Mouse (Mus musculus): Measurements from ENCODE around the gene Vmn1r220. TPM values are rescaled to one million over a fixed set of nuclear protein-coding genes. Genes with fewer than 3 reads are reported as not detected.
"Not testable (repeated sequence)": the region's sequence is repeated elsewhere in the genome, so short reads cannot be mapped to it uniquely, and the experiment has no call there.

Gene Vmn1r220
- not detected in 2 replicates for polyA plus RNA-seq (2015; fragmentation: Nextera tagmentation; extraction: Ambion mirVana)

DNA sequence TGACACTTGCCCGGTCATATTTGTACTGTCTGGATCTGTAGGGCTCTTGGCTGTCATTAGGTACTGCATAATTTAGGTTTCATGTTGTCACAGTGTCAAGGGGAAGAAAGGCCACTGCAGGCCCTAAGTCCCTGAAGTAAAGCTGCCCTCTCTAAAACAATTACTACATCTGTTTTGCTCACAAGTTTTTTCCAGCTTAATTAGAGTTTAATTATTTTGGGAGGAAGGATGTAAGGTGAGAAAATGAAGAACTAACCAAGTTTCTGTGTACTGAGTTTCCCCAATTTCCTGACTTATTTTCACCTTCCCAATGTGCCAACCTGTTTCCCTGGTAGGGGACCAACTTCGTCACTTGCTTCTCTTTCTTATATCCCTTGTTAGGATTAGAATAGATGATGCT lies at the start of gene Vmn1r220:
Vmn1r220 (minus strand) TSS at position 101 of the 400 bp plus-strand sequence.
- Histone ChIP-seq H3K4me1 (ENCODE audit: control insufficient read depth, insufficient read depth, low read length) (no peaks in the 10 kb centered on the region), H3K9me3 (replicated peaks; ENCODE audit: control insufficient read depth, low read length) (no peaks in the 10 kb centered on the region), H3K36me3 (ENCODE audit: control insufficient read depth, insufficient read depth, low read length) (no peaks in the 10 kb centered on the region), H3K4me2 (ENCODE audit: low read depth, low read length) (no peak within 1 kb of the TSS), H3K27me3 (ENCODE audit: control insufficient read depth, insufficient read depth, low read length) (no peaks in the 10 kb centered on the region), H3K9ac (ENCODE audit: low read length) (no peak within 1 kb of the TSS), H3K27ac (ENCODE audit: low read length) (no peak within 1 kb of the TSS), H3K4me3 (replicated peaks; ENCODE audit: low read length) (no peak within 1 kb of the TSS)
- no peak for ATAC-seq (ENCODE audit: insufficient read depth, low FRiP score)
- 82% methylated on average over 2 of the region's 2 CpGs for WGBS

DNA sequence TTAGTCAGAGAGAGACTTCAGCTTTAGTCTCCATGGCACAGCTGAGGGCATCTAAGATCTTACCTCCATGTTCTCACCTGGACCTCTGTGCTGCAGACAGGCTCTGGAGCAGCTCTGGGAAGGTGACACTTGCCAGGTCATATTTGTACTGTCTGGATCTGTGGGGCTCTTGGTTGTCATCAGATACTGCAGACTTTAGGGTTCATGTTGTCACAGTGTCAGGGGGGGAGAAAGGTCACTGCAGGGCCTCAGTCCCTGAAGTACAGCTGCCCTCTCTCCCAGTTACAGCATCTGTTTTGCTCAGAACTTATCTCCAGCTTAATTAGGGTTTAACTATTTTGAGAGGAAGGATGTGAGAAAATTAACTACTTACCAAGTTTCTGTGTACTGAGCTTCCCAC lies 48.1 kb upstream of the Vmn1r220 start, which contains the start of gene Vmn1r222:
Vmn1r222 (minus strand) TSS at position 101 of the 400 bp plus-strand sequence.
- H3K4me3 ChIP-seq (replicated peaks; ENCODE audit: low read length); ATAC-seq (ENCODE audit: insufficient read depth, low FRiP score): not testable (repeated sequence)

DNA sequence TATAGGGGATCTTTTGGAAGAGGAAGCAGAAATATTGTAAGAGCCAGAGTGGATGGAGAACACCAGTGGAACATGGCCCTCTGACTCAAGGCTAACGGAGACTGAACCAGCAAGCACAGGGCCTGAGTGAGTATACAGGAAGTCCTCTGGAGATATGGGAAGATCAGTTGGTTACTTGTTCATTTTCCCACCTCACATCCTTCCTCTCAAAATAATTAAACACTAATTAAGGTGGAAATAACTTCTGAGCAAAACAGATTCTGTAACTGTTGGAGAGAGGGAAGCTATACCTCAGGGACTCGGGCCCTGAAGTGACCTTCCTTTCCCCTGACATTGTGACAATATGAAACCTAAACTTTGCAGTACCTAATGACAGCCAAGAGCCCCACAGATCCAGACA lies 26.1 kb upstream of the Vmn1r220 start, which contains the start of gene Vmn1r221:
Vmn1r221 (plus strand) TSS at position 301 of the 400 bp plus-strand sequence.
- not testable (repeated sequence) for H3K4me1 ChIP-seq (ENCODE audit: control insufficient read depth, insufficient read depth, low read length); H3K36me3 ChIP-seq (ENCODE audit: control insufficient read depth, insufficient read depth, low read length); H3K27me3 ChIP-seq (ENCODE audit: control insufficient read depth, insufficient read depth, low read length); ATAC-seq (ENCODE audit: insufficient read depth, low FRiP score); H3K4me2 ChIP-seq (ENCODE audit: low read depth, low read length); H3K9me3 ChIP-seq (replicated peaks; ENCODE audit: control insufficient read depth, low read length); H3K27ac ChIP-seq (ENCODE audit: low read length); H3K9ac ChIP-seq (ENCODE audit: low read length); H3K4me3 ChIP-seq (replicated peaks; ENCODE audit: low read length)
- 80% methylated on average over 2 of the region's 2 CpGs for WGBS

More for the DNA sequence above, 48.1 kb upstream of the Vmn1r220 start, which contains the start of gene Vmn1r222:
- H3K27ac ChIP-seq (ENCODE audit: low read length); H3K9me3 ChIP-seq (replicated peaks; ENCODE audit: control insufficient read depth, low read length); H3K4me1 ChIP-seq (ENCODE audit: control insufficient read depth, insufficient read depth, low read length); H3K9ac ChIP-seq (ENCODE audit: low read length); H3K36me3 ChIP-seq (ENCODE audit: control insufficient read depth, insufficient read depth, low read length); H3K27me3 ChIP-seq (ENCODE audit: control insufficient read depth, insufficient read depth, low read length); H3K4me2 ChIP-seq (ENCODE audit: low read depth, low read length): not testable (repeated sequence)

DNA sequence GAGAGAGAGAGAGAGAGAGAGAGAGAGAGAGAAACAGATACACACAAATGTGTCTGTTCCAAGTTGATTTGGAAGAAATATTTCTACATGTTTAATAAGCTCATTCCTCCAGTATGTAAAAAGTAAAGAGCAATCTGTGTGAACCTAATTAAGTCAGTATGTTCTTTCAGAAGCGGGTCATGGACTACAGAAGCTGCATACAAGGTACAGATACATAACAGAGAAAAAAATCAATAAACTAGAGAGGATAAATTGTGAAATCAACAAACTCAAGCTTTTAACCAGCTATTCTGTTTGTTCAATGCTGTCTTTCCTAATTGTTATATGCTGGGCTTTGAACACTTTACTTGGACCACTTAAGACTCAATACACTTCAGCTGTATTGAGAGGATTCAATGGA lies 16.1 kb upstream of the Vmn1r220 start:
- H3K36me3 ChIP-seq (ENCODE audit: control insufficient read depth, insufficient read depth, low read length); H3K27ac ChIP-seq (ENCODE audit: low read length); H3K9me3 ChIP-seq (replicated peaks; ENCODE audit: control insufficient read depth, low read length); H3K27me3 ChIP-seq (ENCODE audit: control insufficient read depth, insufficient read depth, low read length); H3K4me1 ChIP-seq (ENCODE audit: control insufficient read depth, insufficient read depth, low read length); ATAC-seq (ENCODE audit: insufficient read depth, low FRiP score); H3K4me2 ChIP-seq (ENCODE audit: low read depth, low read length); H3K9ac ChIP-seq (ENCODE audit: low read length); H3K4me3 ChIP-seq (replicated peaks; ENCODE audit: low read length): not testable (repeated sequence)
- WGBS, result 61% methylated on average over 1 of the region's 1 CpGs

DNA sequence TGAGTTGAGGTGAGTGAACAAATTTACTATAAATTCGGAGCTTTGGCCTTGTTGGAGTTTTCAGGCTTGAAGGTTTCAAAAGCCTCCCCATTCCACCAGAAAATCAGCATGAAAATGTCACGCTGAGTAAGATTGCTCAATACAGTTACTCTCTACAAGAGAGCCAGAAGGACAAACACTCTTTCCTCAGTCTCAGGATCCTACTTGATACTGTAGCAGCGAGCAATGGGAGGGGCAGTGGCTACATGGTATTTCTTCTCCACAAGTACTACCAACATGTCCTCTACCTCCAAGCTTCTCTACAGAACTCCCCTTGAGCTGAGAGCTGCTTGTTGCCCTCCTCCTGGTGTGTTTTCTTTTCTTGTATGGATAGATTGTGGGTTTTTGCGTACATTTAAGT lies 21.3 kb downstream of the Vmn1r220 start:
- not testable (repeated sequence) for H3K27me3 ChIP-seq (ENCODE audit: control insufficient read depth, insufficient read depth, low read length); H3K9ac ChIP-seq (ENCODE audit: low read length); H3K4me3 ChIP-seq (replicated peaks; ENCODE audit: low read length); H3K4me1 ChIP-seq (ENCODE audit: control insufficient read depth, insufficient read depth, low read length); H3K4me2 ChIP-seq (ENCODE audit: low read depth, low read length); H3K9me3 ChIP-seq (replicated peaks; ENCODE audit: control insufficient read depth, low read length); ATAC-seq (ENCODE audit: insufficient read depth, low FRiP score); H3K27ac ChIP-seq (ENCODE audit: low read length); H3K36me3 ChIP-seq (ENCODE audit: control insufficient read depth, insufficient read depth, low read length)
- WGBS, result 83% methylated on average over 4 of the region's 4 CpGs

DNA sequence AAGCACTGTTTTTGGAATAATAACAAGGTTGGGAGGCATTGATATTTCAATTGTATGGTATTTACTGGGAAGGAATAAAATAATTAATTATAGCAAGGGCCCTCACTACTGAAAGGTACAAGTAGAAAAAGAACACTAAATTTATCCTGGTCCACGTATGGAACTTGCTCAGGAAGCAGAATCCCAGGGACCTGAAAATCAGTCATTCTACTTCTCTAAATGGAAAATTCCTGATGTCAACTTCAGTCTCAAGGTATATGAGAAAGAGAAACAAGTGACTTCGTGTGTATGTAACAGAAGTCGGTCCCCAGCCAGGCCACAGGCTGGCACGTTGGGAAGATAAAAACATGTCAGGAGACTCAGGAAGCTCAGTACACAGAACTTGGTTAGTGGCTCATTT lies 28.8 kb downstream of the Vmn1r220 start, which contains the start of gene Vmn1r219:
Vmn1r219 (plus strand) TSS at position 301 of the 400 bp plus-strand sequence.
- Histone ChIP-seq H3K27ac (ENCODE audit: low read length) (no peak within 1 kb of the TSS), H3K4me2 (ENCODE audit: low read depth, low read length) (no peak within 1 kb of the TSS), H3K27me3 (ENCODE audit: control insufficient read depth, insufficient read depth, low read length) (no peaks in the 10 kb centered on the region), H3K9ac (ENCODE audit: low read length) (no peak within 1 kb of the TSS), H3K4me1 (ENCODE audit: control insufficient read depth, insufficient read depth, low read length) (no peaks in the 10 kb centered on the region), H3K9me3 (replicated peaks; ENCODE audit: control insufficient read depth, low read length) (no peaks in the 10 kb centered on the region), H3K4me3 (replicated peaks; ENCODE audit: low read length) (no peak within 1 kb of the TSS), H3K36me3 (ENCODE audit: control insufficient read depth, insufficient read depth, low read length) (no peaks in the 10 kb centered on the region)
- WGBS, result 62% methylated on average over 4 of the region's 4 CpGs
- ATAC-seq (ENCODE audit: insufficient read depth, low FRiP score), result no peak

DNA sequence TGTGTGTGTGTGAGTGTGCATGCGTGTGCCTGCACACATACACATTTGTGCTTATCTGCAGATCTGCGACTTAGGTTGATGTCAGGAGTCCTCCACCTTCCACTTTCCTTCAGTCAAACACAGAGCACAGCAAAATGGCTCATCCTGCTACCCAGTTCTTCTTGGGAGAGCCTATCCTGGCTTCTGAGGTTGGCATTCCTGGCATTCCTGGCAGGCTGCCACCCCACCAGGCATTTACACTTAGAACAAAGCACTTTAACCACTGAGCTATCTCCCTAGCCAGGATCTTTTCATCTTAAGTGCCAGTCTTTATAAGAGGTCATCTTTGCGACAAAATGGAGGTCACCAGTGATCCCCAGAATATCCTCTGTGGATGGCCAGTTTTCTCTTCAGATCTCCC lies 29.9 kb downstream of the Vmn1r220 start:
- no peak overlapping the region for H3K4me3 ChIP-seq (replicated peaks; ENCODE audit: low read length)
- H3K9me3 ChIP-seq (replicated peaks; ENCODE audit: control insufficient read depth, low read length), result no peaks in the 10 kb centered on the region

DNA sequence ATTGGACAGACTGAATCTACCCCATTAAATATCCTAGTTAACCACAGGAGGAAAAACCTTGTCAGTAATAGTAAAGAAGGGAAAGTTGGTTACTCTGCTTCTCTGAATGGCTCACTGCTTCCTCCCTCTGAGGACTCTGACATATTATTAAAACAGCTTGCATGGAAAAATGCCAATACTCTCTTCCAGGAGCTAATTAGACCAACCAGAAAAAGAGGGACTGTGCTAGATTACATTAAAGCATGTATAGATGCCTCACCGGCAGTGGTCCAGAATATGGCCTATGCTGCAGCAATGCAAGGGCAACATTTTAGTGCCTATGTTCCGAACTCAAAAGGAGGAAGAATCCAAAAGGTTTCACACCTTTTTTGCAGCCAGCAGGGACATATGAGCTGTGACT lies 48.9 kb downstream of the Vmn1r220 start:
- H3K4me3 ChIP-seq (replicated peaks; ENCODE audit: low read length), result no peak overlapping the region
- H3K9me3 ChIP-seq (replicated peaks; ENCODE audit: control insufficient read depth, low read length), result no peaks in the 10 kb centered on the region
- H3K4me2 ChIP-seq (ENCODE audit: low read depth, low read length), result no peak overlapping the region
- no peaks in the 10 kb centered on the region for H3K4me1 ChIP-seq (ENCODE audit: control insufficient read depth, insufficient read depth, low read length)
- H3K9ac ChIP-seq (ENCODE audit: low read length), result no peak overlapping the region
- no peak overlapping the region for H3K27ac ChIP-seq (ENCODE audit: low read length)
- no peaks in the 10 kb centered on the region for H3K36me3 ChIP-seq (ENCODE audit: control insufficient read depth, insufficient read depth, low read length)
- WGBS, result 80% methylated on average over 2 of the region's 2 CpGs
- ATAC-seq (ENCODE audit: insufficient read depth, low FRiP score), result no peak
- H3K27me3 ChIP-seq (ENCODE audit: control insufficient read depth, insufficient read depth, low read length), result no peaks in the 10 kb centered on the region

More for the DNA sequence above, 29.9 kb downstream of the Vmn1r220 start:
- WGBS, result 74% methylated on average over 3 of the region's 3 CpGs
- Histone ChIP-seq H3K36me3 (ENCODE audit: control insufficient read depth, insufficient read depth, low read length) (no peaks in the 10 kb centered on the region), H3K9ac (ENCODE audit: low read length) (no peak overlapping the region), H3K4me2 (ENCODE audit: low read depth, low read length) (no peak overlapping the region), H3K4me1 (ENCODE audit: control insufficient read depth, insufficient read depth, low read length) (no peaks in the 10 kb centered on the region), H3K27me3 (ENCODE audit: control insufficient read depth, insufficient read depth, low read length) (no peaks in the 10 kb centered on the region), H3K27ac (ENCODE audit: low read length) (no peak overlapping the region)
- no peak for ATAC-seq (ENCODE audit: insufficient read depth, low FRiP score)

DNA sequence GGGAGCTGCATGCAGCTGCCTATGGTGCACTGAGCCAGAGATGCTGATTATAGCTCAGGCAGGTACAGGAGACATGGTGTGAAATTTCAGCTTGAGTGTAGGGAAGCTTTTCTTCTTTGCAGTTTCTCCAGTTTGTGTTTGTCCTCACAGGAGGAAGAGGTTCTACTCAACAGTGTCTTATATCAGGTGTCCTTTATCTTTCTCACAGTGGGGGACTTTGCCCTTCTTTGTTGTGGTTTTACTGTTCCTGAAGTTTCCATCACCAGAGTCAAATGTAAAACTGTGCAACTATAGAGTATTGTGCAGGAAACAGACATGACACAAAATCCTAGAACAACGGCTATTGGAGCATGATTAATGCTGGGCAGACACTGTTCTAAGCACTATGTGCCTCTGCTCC lies 54.3 kb downstream of the Vmn1r220 start:
- Histone ChIP-seq H3K27ac (ENCODE audit: low read length) (no peak overlapping the region), H3K4me3 (replicated peaks; ENCODE audit: low read length) (no peak overlapping the region), H3K9me3 (replicated peaks; ENCODE audit: control insufficient read depth, low read length) (no peaks in the 10 kb centered on the region), H3K4me2 (ENCODE audit: low read depth, low read length) (no peak overlapping the region), H3K27me3 (ENCODE audit: control insufficient read depth, insufficient read depth, low read length) (no peaks in the 10 kb centered on the region), H3K4me1 (ENCODE audit: control insufficient read depth, insufficient read depth, low read length) (no peaks in the 10 kb centered on the region), H3K9ac (ENCODE audit: low read length) (no peak overlapping the region), H3K36me3 (ENCODE audit: control insufficient read depth, insufficient read depth, low read length) (no peaks in the 10 kb centered on the region)
- WGBS, result 49% methylated on average over 1 of the region's 1 CpGs
- ATAC-seq (ENCODE audit: insufficient read depth, low FRiP score), result no peak

DNA sequence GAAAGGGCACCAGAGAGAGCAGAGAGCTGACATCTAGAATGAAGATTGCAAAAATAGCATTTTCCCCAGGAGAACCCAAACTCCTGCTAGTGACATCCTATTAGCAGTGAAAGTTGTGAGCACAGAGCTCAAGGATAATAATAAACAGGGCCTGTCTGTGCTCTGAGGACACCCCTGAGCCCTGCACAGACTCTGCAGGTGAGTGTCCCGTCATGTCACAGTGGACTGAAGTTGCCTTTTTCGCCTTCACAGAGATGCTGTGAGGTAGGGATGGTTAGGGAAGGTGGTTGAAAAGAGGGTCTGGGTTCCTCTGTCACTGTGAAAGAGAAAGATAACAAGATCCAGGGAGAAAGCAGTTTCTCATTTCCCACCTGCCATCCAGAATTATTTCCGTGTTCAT lies 54.7 kb downstream of the Vmn1r220 start, which contains the start of gene Vmn1r218:
Vmn1r218 (plus strand) TSS at position 57 of the 400 bp plus-strand sequence.
- H3K27me3 ChIP-seq (ENCODE audit: control insufficient read depth, insufficient read depth, low read length), result no peaks in the 10 kb centered on the region
- no peak for ATAC-seq (ENCODE audit: insufficient read depth, low FRiP score)
- H3K9ac ChIP-seq (ENCODE audit: low read length), result no peak within 1 kb of the TSS
- WGBS, result 63% methylated on average over 3 of the region's 3 CpGs
- no peaks in the 10 kb centered on the region for H3K9me3 ChIP-seq (replicated peaks; ENCODE audit: control insufficient read depth, low read length)
- no peak within 1 kb of the TSS for H3K27ac ChIP-seq (ENCODE audit: low read length)
- H3K4me3 ChIP-seq (replicated peaks; ENCODE audit: low read length), result no peak within 1 kb of the TSS
- H3K36me3 ChIP-seq (ENCODE audit: control insufficient read depth, insufficient read depth, low read length), result no peaks in the 10 kb centered on the region
- H3K4me2 ChIP-seq (ENCODE audit: low read depth, low read length), result no peak within 1 kb of the TSS
- no peaks in the 10 kb centered on the region for H3K4me1 ChIP-seq (ENCODE audit: control insufficient read depth, insufficient read depth, low read length)
